Mouse (Mus musculus): ENCODE results near the gene Zfp760. TPM values are rescaled to one million over a fixed set of nuclear protein-coding genes. Genes with fewer than 3 reads are reported as not detected.
"Not testable (repeated sequence)": the region's sequence is repeated elsewhere in the genome, so short reads cannot be mapped to it uniquely, and the experiment has no call there.

Zfp760 gene
- polyA plus RNA-seq (2015; fragmentation: Nextera tagmentation; extraction: Ambion mirVana): 13.1 and 15.3 TPM in 2 replicates

GRCm38 (mm10) chr17:21707343-21707996 is at the start of gene Zfp760:
Gene Zfp760, plus strand, starts transcription at chr17:21707741.
- Histone ChIP-seq H3K36me3 (ENCODE audit: insufficient read depth, low read length) (peaks cover 7% of the 10 kb centered on the region; the same call in 1 of the 2 replicates), H3K27ac (ENCODE audit: low read length) (peak within 1 kb of the TSS; percentile 97), H3K9ac (replicated peaks; ENCODE audit: low read length) (peak within 1 kb of the TSS; percentile 74), H3K4me2 (replicated peaks; ENCODE audit: low read depth, low read length) (peak within 1 kb of the TSS; percentile 56), H3K4me3 (ENCODE audit: low read length) (peak within 1 kb of the TSS; percentile 63), H3K4me1 (ENCODE audit: insufficient read depth, low read length) (peaks cover 9% of the 10 kb centered on the region; the same call in 1 of the 2 replicates), H3K9me3 (ENCODE audit: low read length) (no peaks in the 10 kb centered on the region), H3K27me3 (ENCODE audit: insufficient read depth, low read length) (no peaks in the 10 kb centered on the region)
- 3% methylated on average over 26 of the region's 26 CpGs for WGBS
- peak; percentile 99 for ATAC-seq (ENCODE audit: low FRiP score, low TSS enrichment)

GRCm38 (mm10) chr17:21678826-21679225 is 28.7 kb upstream of the Zfp760 start:
- not testable (repeated sequence) for H3K27ac ChIP-seq (ENCODE audit: low read length); H3K27me3 ChIP-seq (ENCODE audit: insufficient read depth, low read length)
- 35% methylated on average over 1 of the region's 1 CpGs for WGBS

DNA sequence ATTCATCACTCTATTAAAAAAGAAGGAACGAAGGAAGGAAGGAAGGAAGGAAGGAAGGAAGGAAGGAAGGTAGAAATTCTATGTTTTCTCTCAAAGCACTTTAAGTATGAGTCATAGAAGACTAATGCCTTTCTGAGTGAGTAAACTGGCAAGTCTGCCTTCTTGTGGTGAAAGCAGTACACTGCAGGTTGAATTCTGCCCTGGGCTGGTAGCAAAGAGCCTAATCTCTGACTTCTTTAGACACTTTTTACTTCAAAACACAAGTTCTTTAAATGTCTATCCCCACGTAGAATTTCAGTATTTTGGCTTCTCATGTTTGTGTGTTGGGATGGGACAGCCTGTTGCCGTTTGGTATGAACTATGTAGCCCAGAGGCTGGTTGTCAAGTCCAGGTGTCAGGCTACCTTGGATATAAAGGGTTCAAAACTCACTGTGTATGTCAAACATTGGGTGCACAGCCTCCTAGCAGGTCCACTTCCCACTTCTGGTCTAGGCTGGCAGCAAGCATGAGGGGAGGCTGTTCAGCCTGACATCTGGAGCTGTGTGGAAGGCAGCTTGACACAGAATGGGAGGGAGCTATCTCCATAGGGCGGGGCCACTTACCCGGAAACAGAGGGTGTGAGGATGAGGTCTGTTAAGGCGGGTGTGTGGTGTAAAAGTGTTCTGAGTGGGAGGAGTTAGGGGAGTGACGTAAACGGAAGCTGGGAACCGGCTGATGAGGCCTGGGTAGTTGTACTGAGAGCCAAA is 28.1 kb upstream of the Zfp760 start:
- H3K4me1 ChIP-seq (ENCODE audit: insufficient read depth, low read length): no peaks in the 10 kb centered on the region
- H3K9ac ChIP-seq (replicated peaks; ENCODE audit: low read length): peak overlapping the region; percentile 62
- H3K36me3 ChIP-seq (ENCODE audit: insufficient read depth, low read length): no peaks in the 10 kb centered on the region
- 4% methylated on average over 9 of the region's 9 CpGs for WGBS
- peak; percentile 99 for ATAC-seq (ENCODE audit: low FRiP score, low TSS enrichment)
- peak overlapping the region; percentile 54 for H3K4me3 ChIP-seq (ENCODE audit: low read length)
- H3K27me3 ChIP-seq (ENCODE audit: insufficient read depth, low read length): no peaks in the 10 kb centered on the region
- H3K27ac ChIP-seq (ENCODE audit: low read length): peak overlapping the region; percentile 69
- H3K9me3 ChIP-seq (ENCODE audit: low read length): no peaks in the 10 kb centered on the region
- peak overlapping the region; percentile 59 for H3K4me2 ChIP-seq (replicated peaks; ENCODE audit: low read depth, low read length)

More at GRCm38 (mm10) chr17:21678826-21679225, 28.7 kb upstream of the Zfp760 start:
- not testable (repeated sequence) for H3K9ac ChIP-seq (replicated peaks; ENCODE audit: low read length); H3K4me1 ChIP-seq (ENCODE audit: insufficient read depth, low read length); H3K36me3 ChIP-seq (ENCODE audit: insufficient read depth, low read length); H3K4me2 ChIP-seq (replicated peaks; ENCODE audit: low read depth, low read length); H3K9me3 ChIP-seq (ENCODE audit: low read length); H3K4me3 ChIP-seq (ENCODE audit: low read length)
- 0 out of 2 replicates have a peak, but pooled peaks have one; percentile 0 for ATAC-seq (ENCODE audit: low FRiP score, low TSS enrichment)

DNA sequence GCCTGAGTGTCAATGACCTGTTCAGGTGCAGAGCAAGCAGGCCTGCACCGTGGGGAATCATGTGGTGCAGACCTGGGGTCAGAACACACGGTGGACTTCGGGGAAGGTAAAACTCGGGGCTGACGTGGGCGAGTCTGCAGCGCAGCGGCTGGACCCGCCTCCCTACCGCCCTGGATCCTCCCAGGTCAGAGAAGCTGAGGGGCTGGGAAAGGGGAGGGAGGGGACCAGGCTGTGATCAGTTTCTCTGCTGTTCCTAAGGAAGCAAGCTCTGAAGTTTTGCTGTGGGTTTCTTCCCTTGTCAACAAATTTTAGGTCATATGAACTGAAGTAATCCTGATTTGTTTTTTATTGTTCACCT is 27.5 kb upstream of the Zfp760 start:
- Histone ChIP-seq H3K4me2 (replicated peaks; ENCODE audit: low read depth, low read length) (peak overlapping the region; percentile 59), H3K9ac (replicated peaks; ENCODE audit: low read length) (peak overlapping the region; percentile 62), H3K4me3 (ENCODE audit: low read length) (peak overlapping the region; percentile 54), H3K27ac (ENCODE audit: low read length) (peak overlapping the region; percentile 69)
- WGBS: 0% methylated on average over 10 of the region's 10 CpGs
- not testable (repeated sequence) for H3K4me1 ChIP-seq (ENCODE audit: insufficient read depth, low read length); H3K27me3 ChIP-seq (ENCODE audit: insufficient read depth, low read length); H3K36me3 ChIP-seq (ENCODE audit: insufficient read depth, low read length); H3K9me3 ChIP-seq (ENCODE audit: low read length)
- peak; percentile 94; the same call in 1 of the 2 replicates for ATAC-seq (ENCODE audit: low FRiP score, low TSS enrichment)

- WGBS: 85% methylated on average over 3 of the region's 3 CpGs
- Histone ChIP-seq H3K9ac (replicated peaks; ENCODE audit: low read length) (no peak within 1 kb of the TSS), H3K4me3 (ENCODE audit: low read length) (no peak within 1 kb of the TSS), H3K9me3 (ENCODE audit: low read length) (no peaks in the 10 kb centered on the region), H3K27ac (ENCODE audit: low read length) (no peak within 1 kb of the TSS), H3K36me3 (ENCODE audit: insufficient read depth, low read length) (0 out of 2 replicates have a peak, but pooled peaks cover 8% of the 10 kb centered on the region), H3K4me1 (ENCODE audit: insufficient read depth, low read length) (no peaks in the 10 kb centered on the region), H3K27me3 (ENCODE audit: insufficient read depth, low read length) (no peaks in the 10 kb centered on the region), H3K4me2 (replicated peaks; ENCODE audit: low read depth, low read length) (no peak within 1 kb of the TSS)
- no peak for ATAC-seq (ENCODE audit: low FRiP score, low TSS enrichment)
Observed at GRCm38 (mm10) chr17:21691560-21691959, 16.0 kb upstream of the Zfp760 start, which contains the start of gene Gm10226. Gene Gm10226, plus strand, starts transcription at chr17:21691860.

DNA sequence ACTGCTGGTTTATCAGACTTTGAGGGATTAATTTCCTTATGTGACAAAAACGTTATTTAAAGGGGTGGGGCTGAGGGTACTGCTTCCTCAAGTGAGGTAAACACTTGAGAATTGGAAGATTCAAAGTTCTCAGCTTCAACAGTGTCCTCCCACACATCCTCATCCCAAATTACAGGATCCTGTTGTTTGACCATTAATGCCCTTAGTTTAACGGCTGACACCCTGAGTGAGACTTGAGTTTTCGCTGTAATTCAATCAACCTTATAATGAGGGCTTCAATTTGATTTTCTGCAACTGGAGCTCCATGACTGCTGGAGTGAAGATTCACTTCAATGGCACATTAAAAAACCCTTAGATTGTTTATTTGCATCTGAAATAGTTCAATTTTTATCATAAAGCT is 14.2 kb upstream of the Zfp760 start:
- Histone ChIP-seq H3K4me3 (ENCODE audit: low read length) (no peak overlapping the region), H3K36me3 (ENCODE audit: insufficient read depth, low read length) (0 out of 2 replicates have a peak, but pooled peaks cover 8% of the 10 kb centered on the region), H3K27me3 (ENCODE audit: insufficient read depth, low read length) (no peaks in the 10 kb centered on the region), H3K9me3 (ENCODE audit: low read length) (no peaks in the 10 kb centered on the region), H3K9ac (replicated peaks; ENCODE audit: low read length) (no peak overlapping the region), H3K4me2 (replicated peaks; ENCODE audit: low read depth, low read length) (no peak overlapping the region), H3K4me1 (ENCODE audit: insufficient read depth, low read length) (no peaks in the 10 kb centered on the region), H3K27ac (ENCODE audit: low read length) (no peak overlapping the region)
- peak; percentile 59; the same call in 1 of the 2 replicates for ATAC-seq (ENCODE audit: low FRiP score, low TSS enrichment)
- 44% methylated on average over 3 of the region's 3 CpGs for WGBS

- H3K27ac ChIP-seq (ENCODE audit: low read length): no peak overlapping the region
- 0 out of 2 replicates have a peak, but pooled peaks cover 2% of the 10 kb centered on the region for H3K36me3 ChIP-seq (ENCODE audit: insufficient read depth, low read length)
- ATAC-seq (ENCODE audit: low FRiP score, low TSS enrichment): no peak
- H3K9me3 ChIP-seq (ENCODE audit: low read length): no peaks in the 10 kb centered on the region
- H3K4me3 ChIP-seq (ENCODE audit: low read length): no peak overlapping the region
- H3K27me3 ChIP-seq (ENCODE audit: insufficient read depth, low read length): no peaks in the 10 kb centered on the region
- no peak overlapping the region for H3K9ac ChIP-seq (replicated peaks; ENCODE audit: low read length)
- H3K4me1 ChIP-seq (ENCODE audit: insufficient read depth, low read length): no peaks in the 10 kb centered on the region
- H3K4me2 ChIP-seq (replicated peaks; ENCODE audit: low read depth, low read length): no peak overlapping the region
Observed at GRCm38 (mm10) chr17:21696073-21696472, 11.5 kb upstream of the Zfp760 start.

- no peak for ATAC-seq (ENCODE audit: low FRiP score, low TSS enrichment)
- 51% methylated on average over 5 of the region's 5 CpGs for WGBS
- H3K4me2 ChIP-seq (replicated peaks; ENCODE audit: low read depth, low read length): no peak overlapping the region
Observed at GRCm38 (mm10) chr17:21702281-21703240, 5.0 kb upstream of the Zfp760 start.

GRCm38 (mm10) chr17:21703414-21703813 is 4.1 kb upstream of the Zfp760 start:
- Histone ChIP-seq H3K4me1 (ENCODE audit: insufficient read depth, low read length) (0 out of 2 replicates have a peak, but pooled peaks cover 2% of the 10 kb centered on the region), H3K27me3 (ENCODE audit: insufficient read depth, low read length) (no peaks in the 10 kb centered on the region), H3K27ac (ENCODE audit: low read length) (no peak overlapping the region), H3K9ac (replicated peaks; ENCODE audit: low read length) (no peak overlapping the region), H3K4me2 (replicated peaks; ENCODE audit: low read depth, low read length) (no peak overlapping the region), H3K4me3 (ENCODE audit: low read length) (no peak overlapping the region), H3K36me3 (ENCODE audit: insufficient read depth, low read length) (no peaks in the 10 kb centered on the region), H3K9me3 (ENCODE audit: low read length) (no peaks in the 10 kb centered on the region)
- ATAC-seq (ENCODE audit: low FRiP score, low TSS enrichment): no peak
- WGBS: 91% methylated on average over 1 of the region's 1 CpGs

More at GRCm38 (mm10) chr17:21702281-21703240, 5.0 kb upstream of the Zfp760 start:
- no peaks in the 10 kb centered on the region for H3K4me1 ChIP-seq (ENCODE audit: insufficient read depth, low read length)
- H3K36me3 ChIP-seq (ENCODE audit: insufficient read depth, low read length): no peaks in the 10 kb centered on the region
- no peak overlapping the region for H3K9ac ChIP-seq (replicated peaks; ENCODE audit: low read length)
- no peak overlapping the region for H3K27ac ChIP-seq (ENCODE audit: low read length)
- no peaks in the 10 kb centered on the region for H3K27me3 ChIP-seq (ENCODE audit: insufficient read depth, low read length)
- no peaks in the 10 kb centered on the region for H3K9me3 ChIP-seq (ENCODE audit: low read length)
- H3K4me3 ChIP-seq (ENCODE audit: low read length): no peak overlapping the region

Measured in kidney, embryonic 16.5 days (tissue).